Mouse (Mus musculus): ENCODE measurements around the gene Atxn1. TPM values are rescaled to one million over a fixed set of nuclear protein-coding genes. Genes with fewer than 3 reads are reported as not detected.

Gene Atxn1
- total and polyA plus RNA-seq, 3 experiments, result 8.0 to 13.1 (median 9.7) TPM

- H3K27ac ChIP-seq (ENCODE audit: insufficient read depth, low read depth), result no peak overlapping the region
- DNase-seq (ENCODE audit: extremely low read depth), result peak; percentile 51
- peaks cover 8% of the 10 kb centered on the region for H3K9me3 ChIP-seq (replicated peaks; ENCODE audit: low read length)
- peak in 1 of 2 experiments; percentile 44; a peak in 2 of 4 replicates for TF ChIP-seq CTCF (conservative IDR thresholded peaks at IDR 0.05 in 1 of 2, IDR thresholded peaks at IDR 0.05 in 1 of 2; ENCODE audit: low read depth in 2 of 2, low read length in 2 of 2)
- TF ChIP-seq SMC3 (IDR thresholded peaks at IDR 0.05; ENCODE audit: low read depth, low read length), result peak; percentile 35
- no peak for TF ChIP-seq GABPA (IDR thresholded peaks at IDR 0.05; ENCODE audit: insufficient replicate concordance, low read depth, low read length)
- no peak for TF ChIP-seq ZKSCAN1 (IDR thresholded peaks at IDR 0.05; ENCODE audit: borderline replicate concordance, low read depth, low read length)
- no peak for TF ChIP-seq TCF12 (IDR thresholded peaks at IDR 0.05; ENCODE audit: low read depth, low read length)
- no peak for TF ChIP-seq ZC3H11A (IDR thresholded peaks at IDR 0.05; ENCODE audit: low read depth, low read length)
- TF ChIP-seq RAD21 (IDR thresholded peaks at IDR 0.05; ENCODE audit: low read depth, low read length), result peak; percentile 27
- H3K27me3 ChIP-seq (replicated peaks), result no peaks in the 10 kb centered on the region
- H3K4me2 ChIP-seq (ENCODE audit: insufficient read depth, low read depth, poor library complexity, severe bottlenecking), result no peak overlapping the region
- no peak overlapping the region for H3K9ac ChIP-seq (ENCODE audit: insufficient read depth, low read depth)
- H3K36me3 ChIP-seq (replicated peaks in 1 of 2; ENCODE audit: control insufficient read depth in 1 of 2, insufficient read depth in 1 of 2, low read length in 1 of 2), result peaks cover 21 to 73% of the 10 kb centered on the region in 2 experiments
- peaks cover 29 to 74% of the 10 kb centered on the region in 2 experiments for H3K4me1 ChIP-seq (ENCODE audit: control insufficient read depth in 1 of 2, insufficient read depth in 2 of 2)
- no peaks in the 10 kb centered on the region; the same call in none of the 2 replicates for H3K79me2 ChIP-seq (replicated peaks; ENCODE audit: control insufficient read depth, extremely low read depth, insufficient read depth, poor library complexity, severe bottlenecking)
- H3K4me3 ChIP-seq (replicated peaks in 1 of 3; ENCODE audit: low read depth in 2 of 3, low read length in 2 of 3, poor library complexity in 1 of 3), result no peak overlapping the region
- in situ Hi-C loops (cut with MboI; ENCODE audit: low pct_ligation_motif_present, low pct_unique_long_range_greater_than_20kb, low sequenced_read_pairs) (loop anchor here (25.0 kb wide), 1 partner anchor 268 kb away; the partner anchor contains the start of gene Atxn1), dilution Hi-C loops (cut with MboI; ENCODE audit: extremely low pct_ligation_motif_present, extremely low pct_unique_long_range_greater_than_20kb, low sequenced_read_pairs) (no loop called here)
These were observed 270.9 kb downstream of the Atxn1 start for GRCm38 (mm10) chr13:45693953-45694352.

- peaks cover 31 to 74% of the 10 kb centered on the region in 2 experiments for H3K4me1 ChIP-seq (ENCODE audit: control insufficient read depth in 1 of 2, insufficient read depth in 2 of 2)
- peaks cover 21 to 69% of the 10 kb centered on the region in 2 experiments for H3K36me3 ChIP-seq (replicated peaks in 1 of 2; ENCODE audit: control insufficient read depth in 1 of 2, insufficient read depth in 1 of 2, low read length in 1 of 2)
- H3K9me3 ChIP-seq (replicated peaks; ENCODE audit: low read length), result peaks cover 8% of the 10 kb centered on the region
- H3K79me2 ChIP-seq (replicated peaks; ENCODE audit: control insufficient read depth, extremely low read depth, insufficient read depth, poor library complexity, severe bottlenecking), result no peaks in the 10 kb centered on the region; the same call in none of the 2 replicates
- H3K27ac ChIP-seq (ENCODE audit: insufficient read depth, low read depth), result no peak overlapping the region
- no peaks in the 10 kb centered on the region for H3K27me3 ChIP-seq (replicated peaks)
- no peak overlapping the region for H3K4me3 ChIP-seq (replicated peaks in 1 of 3; ENCODE audit: low read depth in 2 of 3, low read length in 2 of 3, poor library complexity in 1 of 3)
- TF ChIP-seq NRF1 (IDR thresholded peaks at IDR 0.05; ENCODE audit: low read depth, low read length), result no peak
- 0 out of 2 replicates have a peak, but pooled peaks have one; percentile 19 for TF ChIP-seq ETS1 (conservative IDR thresholded peaks at IDR 0.05; ENCODE audit: low read depth, low read length)
- TF ChIP-seq MAFK (IDR thresholded peaks at IDR 0.05; ENCODE audit: insufficient replicate concordance, low read length), result no peak
- TF ChIP-seq TBP (conservative IDR thresholded peaks at IDR 0.05; ENCODE audit: low read depth, low read length), result no peak
- no peak for TF ChIP-seq POLR2A (IDR thresholded peaks at IDR 0.05; ENCODE audit: low read depth, low read length)
- TF ChIP-seq MEF2A (IDR thresholded peaks at IDR 0.05; ENCODE audit: borderline replicate concordance, low read depth, low read length), result no peak
- TF ChIP-seq E2F4 (IDR thresholded peaks at IDR 0.05; ENCODE audit: insufficient replicate concordance, low read depth, low read length), result no peak
- no peak for TF ChIP-seq CTCF (conservative IDR thresholded peaks at IDR 0.05 in 1 of 2, IDR thresholded peaks at IDR 0.05 in 1 of 2; ENCODE audit: low read depth in 2 of 2, low read length in 2 of 2)
- TF ChIP-seq MYC (IDR thresholded peaks at IDR 0.05; ENCODE audit: low read depth, low read length), result no peak
- no peak for TF ChIP-seq UBTF (IDR thresholded peaks at IDR 0.05; ENCODE audit: low read depth, low read length)
- TF ChIP-seq PAX5 (IDR thresholded peaks at IDR 0.05; ENCODE audit: low read length), result no peak
- no peak for TF ChIP-seq ZC3H11A (IDR thresholded peaks at IDR 0.05; ENCODE audit: low read depth, low read length)
- TF ChIP-seq ZKSCAN1 (IDR thresholded peaks at IDR 0.05; ENCODE audit: borderline replicate concordance, low read depth, low read length), result no peak
- no peak for TF ChIP-seq RCOR1 (conservative IDR thresholded peaks at IDR 0.05; ENCODE audit: low read depth, low read length)
- no peak for TF ChIP-seq RAD21 (IDR thresholded peaks at IDR 0.05; ENCODE audit: low read depth, low read length)
- TF ChIP-seq BHLHE40 (IDR thresholded peaks at IDR 0.05; ENCODE audit: low read depth, low read length), result 0 out of 2 replicates have a peak, but pooled peaks have one; percentile 3
- no peak overlapping the region for H3K4me2 ChIP-seq (ENCODE audit: insufficient read depth, low read depth, poor library complexity, severe bottlenecking)
- in situ Hi-C loops (cut with MboI; ENCODE audit: low pct_ligation_motif_present, low pct_unique_long_range_greater_than_20kb, low sequenced_read_pairs), result loop anchor here (25.0 kb wide), 1 partner anchor 269 kb away; the partner anchor contains the start of gene Atxn1
- DNase-seq (ENCODE audit: extremely low read depth), result peak; percentile 45
- H3K9ac ChIP-seq (ENCODE audit: insufficient read depth, low read depth), result no peak overlapping the region
- dilution Hi-C loops (cut with MboI; ENCODE audit: extremely low pct_ligation_motif_present, extremely low pct_unique_long_range_greater_than_20kb, low sequenced_read_pairs), result no loop called here
These were observed 271.3 kb downstream of the Atxn1 start for GRCm38 (mm10) chr13:45693534-45693933.
